Mouse (Mus musculus) embryo, embryonic 10 days (tissue): Measurements from ENCODE around the gene Zc2hc1b.

Source experiments
- DNase-seq: peaks from one replicate; pipeline ENCODE4 v3.0.0-alpha.2; 2015; ENCODE audit warnings: low spot score

The Zc2hc1b gene

GRCm38 (mm10) chr10:13171461-13171860 is 6.4 kb downstream of the Zc2hc1b start:
- DNase-seq = no peak

- DNase-seq = peak; percentile 52
Observed at GRCm38 (mm10) chr10:13170739-13171448, 6.9 kb downstream of the Zc2hc1b start.

- no peak for DNase-seq
Observed at GRCm38 (mm10) chr10:13168461-13168860, 9.4 kb downstream of the Zc2hc1b start.

- DNase-seq = no peak
Observed at GRCm38 (mm10) chr10:13162031-13162430, 15.8 kb downstream of the Zc2hc1b start.

- no peak for DNase-seq
Observed at GRCm38 (mm10) chr10:13160913-13161312, 16.9 kb downstream of the Zc2hc1b start.

- no peak for DNase-seq
Observed at GRCm38 (mm10) chr10:13155377-13155776, 22.4 kb downstream of the Zc2hc1b start.

- DNase-seq = no peak
Observed at GRCm38 (mm10) chr10:13152811-13153364, 24.9 kb downstream of the Zc2hc1b start.

- no peak for DNase-seq
Observed at GRCm38 (mm10) chr10:13151353-13151752, 26.5 kb downstream of the Zc2hc1b start.

- no peak for DNase-seq
Observed at GRCm38 (mm10) chr10:13150435-13150834, 27.4 kb downstream of the Zc2hc1b start.

GRCm38 (mm10) chr10:13140434-13140833 is 37.4 kb downstream of the Zc2hc1b start:
- no peak for DNase-seq

- DNase-seq = no peak
Observed at GRCm38 (mm10) chr10:13137906-13138305, 39.9 kb downstream of the Zc2hc1b start.

- DNase-seq = no peak
Observed at GRCm38 (mm10) chr10:13135751-13136150, 42.1 kb downstream of the Zc2hc1b start.

GRCm38 (mm10) chr10:13135276-13135675 is 42.5 kb downstream of the Zc2hc1b start:
- no peak for DNase-seq

GRCm38 (mm10) chr10:13133850-13134249 is 44.0 kb downstream of the Zc2hc1b start:
- DNase-seq = no peak

GRCm38 (mm10) chr10:13127946-13128345 is 49.9 kb downstream of the Zc2hc1b start:
- DNase-seq = no peak

- DNase-seq = peak; percentile 60
Observed at GRCm38 (mm10) chr10:13127335-13127734, 50.5 kb downstream of the Zc2hc1b start.

- no peak for DNase-seq
Observed at GRCm38 (mm10) chr10:13125811-13126210, 52.0 kb downstream of the Zc2hc1b start.

- no peak for DNase-seq
Observed at GRCm38 (mm10) chr10:13119300-13119699, 58.5 kb downstream of the Zc2hc1b start.

GRCm38 (mm10) chr10:13118770-13119102 is 59.1 kb downstream of the Zc2hc1b start:
- peak; percentile 78 for DNase-seq

GRCm38 (mm10) chr10:13118024-13118769 is 59.6 kb downstream of the Zc2hc1b start:
- DNase-seq = peak; percentile 38

- DNase-seq = peak; percentile 81
Observed at GRCm38 (mm10) chr10:13116706-13117665, 60.8 kb downstream of the Zc2hc1b start.

GRCm38 (mm10) chr10:13115030-13115429 is 62.8 kb downstream of the Zc2hc1b start:
- DNase-seq = peak; percentile 66
